Mouse (Mus musculus) limb, embryonic 13.5 days (tissue): ENCODE measurements around the gene Rfx4. TPM values are rescaled to one million over a fixed set of nuclear protein-coding genes. Genes with fewer than 3 reads are reported as not detected.
A peak's percentile ranks its signal among the peaks of the same experiment; 100 is the strongest.

ENCODE experiments used
- ATAC-seq: fragments of 200-750 bp; cut with Nextera tagmentation; 2 replicates; pipeline ENCODE4 v1.8.0; 2017; ENCODE audit warnings: low read depth, moderate number of reproducible peaks, moderate TSS enrichment; ENCODE audit not compliant: low FRiP score
- H3K27ac ChIP-seq: fragments of 300-500 bp; sonication (generic); 2 replicates; pipeline ENCODE4 v1.5.1; 2015; ENCODE audit warnings: inconsistent platforms, mild to moderate bottlenecking, moderate library complexity
- H3K27me3 ChIP-seq: fragments of 300-500 bp; sonication (generic); 2 replicates; pipeline ENCODE4 v1.6.1; 2015; ENCODE audit warnings: mild to moderate bottlenecking, inconsistent platforms
- H3K36me3 ChIP-seq: fragments of 300-500 bp; sonication (generic); 2 replicates; pipeline ENCODE4 v1.6.1; 2015; ENCODE audit warnings: inconsistent platforms, mild to moderate bottlenecking, moderate library complexity
- H3K4me1 ChIP-seq: fragments of 300-500 bp; sonication (generic); 2 replicates; pipeline ENCODE4 v1.6.1; 2015; ENCODE audit warnings: inconsistent platforms
- H3K4me2 ChIP-seq: fragments of 300-500 bp; sonication (generic); replicated peaks from 2 replicates; pipeline ENCODE4 v1.6.1; 2015; ENCODE audit warnings: inconsistent platforms, mild to moderate bottlenecking, moderate library complexity
- H3K4me3 ChIP-seq: fragments of 300-500 bp; sonication (generic); 2 replicates; pipeline ENCODE4 v1.5.1; 2015; ENCODE audit warnings: moderate library complexity, mild to moderate bottlenecking, inconsistent platforms
- H3K9ac ChIP-seq: fragments of 300-500 bp; sonication (generic); 2 replicates; pipeline ENCODE4 v1.6.1; 2015; ENCODE audit warnings: mild to moderate bottlenecking, inconsistent platforms
- H3K9me3 ChIP-seq: fragments of 300-500 bp; sonication (generic); 2 replicates; pipeline ENCODE4 v1.6.1; 2016; ENCODE audit warnings: inconsistent platforms
- WGBS: fragments of 180-500 bp; shearing (Covaris S2); methylation state at CpG from one replicate; pipeline ENCODE4 v1.1.7; 2015; 5-methylcytosine and 5-hydroxymethylcytosine counted together
- polyA plus RNA-seq: library from polyadenylated mRNA; unstranded; fragments of >200 nt; fragmentation: Nextera tagmentation; extraction: Ambion mirVana; gene quantifications from 2 replicates; pipeline ENCODE4 v1.2.1, GENCODE M21; 2015

Gene Rfx4
- polyA plus RNA-seq, 1 experiment from 2014 or later, result 0.55 TPM

GRCm38 (mm10) chr10:84803216-84803844 lies 47.5 kb downstream of the Rfx4 start:
- 74% methylated on average over 13 of the region's 13 CpGs for WGBS
- no peak overlapping the region for H3K4me2 ChIP-seq
- H3K36me3 ChIP-seq, result no peaks in the 10 kb centered on the region
- no peak overlapping the region for H3K9ac ChIP-seq
- no peaks in the 10 kb centered on the region for H3K27me3 ChIP-seq
- H3K4me3 ChIP-seq, result no peak overlapping the region
- no peak overlapping the region for H3K27ac ChIP-seq
- H3K9me3 ChIP-seq, result no peaks in the 10 kb centered on the region
- 0 out of 2 replicates have a peak, but pooled peaks have one; percentile 19 for ATAC-seq
- H3K4me1 ChIP-seq, result no peaks in the 10 kb centered on the region

- no peak for ATAC-seq
- WGBS, result 75% methylated on average over 3 of the region's 3 CpGs
- H3K36me3 ChIP-seq, result no peaks in the 10 kb centered on the region
- H3K4me3 ChIP-seq, result no peak overlapping the region
- H3K4me1 ChIP-seq, result no peaks in the 10 kb centered on the region
- H3K4me2 ChIP-seq, result no peak overlapping the region
- H3K9me3 ChIP-seq, result no peaks in the 10 kb centered on the region
- no peaks in the 10 kb centered on the region for H3K27me3 ChIP-seq
- H3K27ac ChIP-seq, result no peak overlapping the region
- H3K9ac ChIP-seq, result no peak overlapping the region
Measured at GRCm38 (mm10) chr10:84805576-84805975, 49.7 kb downstream of the Rfx4 start.

DNA sequence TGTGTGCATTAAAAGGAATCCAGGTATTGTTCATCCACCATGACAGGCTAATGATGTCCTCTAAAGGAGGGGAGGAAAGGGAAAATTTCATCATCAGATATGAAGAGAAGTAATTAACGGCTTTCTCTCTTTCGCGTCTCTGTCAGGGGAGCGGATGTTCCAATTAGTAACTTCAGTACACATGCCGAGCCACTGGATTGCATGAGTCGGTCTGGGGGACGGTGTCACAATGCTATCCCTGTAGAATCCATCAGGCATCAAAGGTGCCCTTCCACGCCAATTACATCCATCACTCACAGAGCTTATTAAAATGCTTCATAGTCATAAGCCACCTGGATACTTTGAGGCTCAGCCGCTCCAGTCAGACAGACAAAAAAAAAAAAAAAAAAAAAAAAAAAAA lies 51.3 kb downstream of the Rfx4 start:
- H3K4me2 ChIP-seq, result no peak overlapping the region
- H3K36me3 ChIP-seq, result no peaks in the 10 kb centered on the region
- no peaks in the 10 kb centered on the region for H3K9me3 ChIP-seq
- no peak for ATAC-seq
- WGBS, result 78% methylated on average over 9 of the region's 9 CpGs
- no peak overlapping the region for H3K9ac ChIP-seq
- no peaks in the 10 kb centered on the region for H3K27me3 ChIP-seq
- no peak overlapping the region for H3K4me3 ChIP-seq
- no peaks in the 10 kb centered on the region for H3K4me1 ChIP-seq
- H3K27ac ChIP-seq, result no peak overlapping the region

- WGBS, result 71% methylated on average over 8 of the region's 8 CpGs
Measured at GRCm38 (mm10) chr10:84810030-84810849, 54.4 kb downstream of the Rfx4 start.

GRCm38 (mm10) chr10:84811171-84811912 lies 55.5 kb downstream of the Rfx4 start:
- Histone ChIP-seq H3K4me2 (no peak overlapping the region), H3K4me1 (no peaks in the 10 kb centered on the region)
- 89% methylated on average over 11 of the region's 11 CpGs for WGBS

More at GRCm38 (mm10) chr10:84810030-84810849, 54.4 kb downstream of the Rfx4 start:
- no peak overlapping the region for H3K4me2 ChIP-seq
- no peak overlapping the region for H3K4me3 ChIP-seq
- no peaks in the 10 kb centered on the region for H3K4me1 ChIP-seq
- no peaks in the 10 kb centered on the region for H3K36me3 ChIP-seq
- H3K9ac ChIP-seq, result no peak overlapping the region
- H3K27me3 ChIP-seq, result no peaks in the 10 kb centered on the region
- H3K27ac ChIP-seq, result no peak overlapping the region
- H3K9me3 ChIP-seq, result no peaks in the 10 kb centered on the region
- ATAC-seq, result no peak

GRCm38 (mm10) chr10:84811913-84812295 lies 56.0 kb downstream of the Rfx4 start:
- Histone ChIP-seq H3K4me2 (no peak overlapping the region), H3K27ac (no peak overlapping the region), H3K36me3 (no peaks in the 10 kb centered on the region), H3K4me1 (no peaks in the 10 kb centered on the region), H3K9me3 (no peaks in the 10 kb centered on the region), H3K9ac (no peak overlapping the region), H3K27me3 (no peaks in the 10 kb centered on the region), H3K4me3 (no peak overlapping the region)
- ATAC-seq, result no peak
- 67% methylated on average over 2 of the region's 2 CpGs for WGBS

More at GRCm38 (mm10) chr10:84811171-84811912, 55.5 kb downstream of the Rfx4 start:
- no peak for ATAC-seq
- no peak overlapping the region for H3K4me3 ChIP-seq
- no peak overlapping the region for H3K9ac ChIP-seq
- no peak overlapping the region for H3K27ac ChIP-seq
- no peaks in the 10 kb centered on the region for H3K9me3 ChIP-seq
- no peaks in the 10 kb centered on the region for H3K36me3 ChIP-seq
- H3K27me3 ChIP-seq, result no peaks in the 10 kb centered on the region

- no peaks in the 10 kb centered on the region for H3K36me3 ChIP-seq
- no peak for ATAC-seq
- H3K27ac ChIP-seq, result no peak overlapping the region
- no peak overlapping the region for H3K4me2 ChIP-seq
- no peak overlapping the region for H3K4me3 ChIP-seq
- H3K9me3 ChIP-seq, result no peaks in the 10 kb centered on the region
- peaks cover 9% of the 10 kb centered on the region; the same call in 1 of the 2 replicates for H3K4me1 ChIP-seq
- H3K27me3 ChIP-seq, result no peaks in the 10 kb centered on the region
- 72% methylated on average over 4 of the region's 4 CpGs for WGBS
- H3K9ac ChIP-seq, result no peak overlapping the region
Measured at GRCm38 (mm10) chr10:84815676-84816436, 60.0 kb downstream of the Rfx4 start.

- Histone ChIP-seq H3K4me3 (no peak overlapping the region), H3K9ac (no peak overlapping the region), H3K27ac (no peak overlapping the region), H3K36me3 (no peaks in the 10 kb centered on the region), H3K4me1 (peaks cover 10% of the 10 kb centered on the region; the same call in 1 of the 2 replicates), H3K4me2 (no peak overlapping the region), H3K9me3 (no peaks in the 10 kb centered on the region), H3K27me3 (no peaks in the 10 kb centered on the region)
- no peak for ATAC-seq
- 79% methylated on average over 7 of the region's 7 CpGs for whole genome bisulfite sequencing
Measured at GRCm38 (mm10) chr10:84817086-84817869, 61.4 kb downstream of the Rfx4 start.

DNA sequence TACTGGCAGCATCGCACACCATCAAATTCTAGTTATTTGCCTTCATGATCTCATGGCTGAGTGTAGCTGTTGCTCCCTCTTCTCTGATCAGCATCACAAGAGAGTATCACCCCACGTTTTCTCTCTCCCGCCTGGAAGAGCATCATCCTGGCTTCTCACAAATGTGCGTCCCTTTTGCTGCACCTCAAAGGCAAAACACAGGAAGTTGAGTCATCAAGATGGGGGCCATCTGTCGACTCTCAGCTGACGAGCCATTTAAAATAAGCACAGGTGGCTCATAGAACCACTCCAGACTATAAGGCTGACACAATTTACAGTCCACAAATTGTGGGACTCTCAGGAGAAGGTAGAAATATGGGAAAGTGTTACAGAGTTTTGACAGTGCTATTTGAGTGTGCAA lies 63.8 kb downstream of the Rfx4 start:
- H3K4me3 ChIP-seq, result no peak overlapping the region
- H3K36me3 ChIP-seq, result no peaks in the 10 kb centered on the region
- 29% methylated on average over 6 of the region's 6 CpGs for WGBS
- H3K27ac ChIP-seq, result no peak overlapping the region
- ATAC-seq, result no peak
- H3K4me2 ChIP-seq, result no peak overlapping the region
- no peaks in the 10 kb centered on the region for H3K27me3 ChIP-seq
- H3K9me3 ChIP-seq, result no peaks in the 10 kb centered on the region
- H3K4me1 ChIP-seq, result peaks cover 26% of the 10 kb centered on the region
- H3K9ac ChIP-seq, result no peak overlapping the region

- Histone ChIP-seq H3K27me3 (no peaks in the 10 kb centered on the region), H3K4me1 (peaks cover 26% of the 10 kb centered on the region), H3K9me3 (no peaks in the 10 kb centered on the region), H3K27ac (no peak overlapping the region), H3K4me2 (no peak overlapping the region), H3K36me3 (no peaks in the 10 kb centered on the region), H3K4me3 (no peak overlapping the region), H3K9ac (no peak overlapping the region)
- 73% methylated on average over 3 of the region's 3 CpGs for WGBS
- ATAC-seq, result no peak
Measured at GRCm38 (mm10) chr10:84820230-84820629, 64.4 kb downstream of the Rfx4 start.

- Histone ChIP-seq H3K4me3 (no peak overlapping the region), H3K27ac (no peak overlapping the region), H3K27me3 (no peaks in the 10 kb centered on the region), H3K9me3 (no peaks in the 10 kb centered on the region), H3K4me1 (peaks cover 26% of the 10 kb centered on the region), H3K9ac (no peak overlapping the region), H3K36me3 (no peaks in the 10 kb centered on the region), H3K4me2 (no peak overlapping the region)
- 42% methylated on average over 9 of the region's 9 CpGs for WGBS
- ATAC-seq, result no peak
Measured at GRCm38 (mm10) chr10:84822741-84823151, 66.9 kb downstream of the Rfx4 start.
